Mouse (Mus musculus): ENCODE measurements around the gene Snca. TPM values are rescaled to one million over a fixed set of nuclear protein-coding genes. Genes with fewer than 3 reads are reported as not detected.

Snca gene
- total and polyA plus RNA-seq, 3 experiments, result 3.0 to 162 (median 26.0) TPM

DNA sequence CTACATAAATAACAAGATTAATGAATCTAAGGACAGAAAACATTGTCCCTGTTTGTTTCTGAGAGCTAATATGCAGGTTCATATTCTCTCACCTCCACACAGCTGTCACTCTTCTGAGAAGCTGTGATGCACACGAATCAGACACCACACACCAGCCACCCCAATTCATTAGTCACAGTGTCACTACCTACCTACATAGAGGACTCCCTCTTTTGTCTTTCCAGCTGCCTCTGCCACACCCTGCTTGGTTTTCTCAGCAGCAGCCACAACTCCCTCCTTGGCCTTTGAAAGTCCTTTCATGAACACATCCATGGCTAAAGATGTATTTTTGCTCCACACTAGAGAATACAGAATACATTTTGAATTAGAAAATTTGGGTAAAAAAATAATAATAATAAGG, 2.4 kb downstream of the Snca start:
- ATAC-seq (ENCODE audit: extremely low read depth, insufficient number of reproducible peaks, low FRiP score, poor library complexity, severe bottlenecking), result peak; percentile 24
- DNase-seq (ENCODE audit: low spot score), result peak; percentile 1
- peaks cover 10% of the 10 kb centered on the region for H3K36me3 ChIP-seq (replicated peaks)
- H3K9me3 ChIP-seq (replicated peaks), result no peaks in the 10 kb centered on the region
- TF ChIP-seq TAL1 (conservative IDR thresholded peaks at IDR 0.05; ENCODE audit: low read depth, low read length) (no peak), GATA1 (IDR thresholded peaks at IDR 0.05; ENCODE audit: borderline replicate concordance, low read length) (no peak), POLR2AphosphoS5 (IDR thresholded peaks at IDR 0.05; ENCODE audit: insufficient replicate concordance, low read depth, low read length) (no peak), CTCF (IDR thresholded peaks at IDR 0.05; ENCODE audit: low read depth, low read length) (no peak), GATA2 (IDR thresholded peaks at IDR 0.05; ENCODE audit: borderline replicate concordance, low read depth, low read length) (no peak)
- H3K4me3 ChIP-seq (ENCODE audit: low read depth, low read length), result no peak overlapping the region; the same call in 1 of the 2 replicates
- H3K27me3 ChIP-seq (ENCODE audit: insufficient read depth, low read length), result no peaks in the 10 kb centered on the region
- peaks cover 48% of the 10 kb centered on the region for H3K4me1 ChIP-seq (ENCODE audit: insufficient read depth, low read depth, low read length)

DNA sequence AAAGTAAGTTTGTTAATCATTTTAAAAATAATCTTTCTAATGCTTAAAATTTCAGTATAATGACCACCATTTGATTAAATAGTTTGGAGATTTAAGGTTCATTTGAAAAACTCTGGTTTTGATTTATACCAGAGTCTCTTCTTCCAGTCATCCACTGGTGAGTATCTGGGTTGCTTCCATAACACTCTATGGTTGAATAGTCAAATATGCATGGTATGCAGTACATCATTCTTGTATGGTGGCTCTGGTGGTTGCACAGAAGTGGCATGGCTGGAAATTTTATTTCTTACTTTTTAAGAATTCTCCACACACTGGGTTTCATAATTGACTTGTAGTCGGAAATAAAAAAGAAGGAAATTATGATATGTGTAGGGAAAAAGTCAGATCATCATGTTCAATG, 10.4 kb downstream of the Snca start:
- ATAC-seq (ENCODE audit: extremely low read depth, insufficient number of reproducible peaks, low FRiP score, poor library complexity, severe bottlenecking) (no peak), DNase-seq (ENCODE audit: low spot score) (no peak)
- Histone ChIP-seq H3K9me3 (replicated peaks) (no peaks in the 10 kb centered on the region), H3K4me1 (ENCODE audit: insufficient read depth, low read depth, low read length) (peaks cover 5% of the 10 kb centered on the region; the same call in 1 of the 2 replicates), H3K27me3 (ENCODE audit: insufficient read depth, low read length) (no peaks in the 10 kb centered on the region), H3K36me3 (replicated peaks) (peaks cover 28% of the 10 kb centered on the region), H3K4me3 (ENCODE audit: low read depth, low read length) (no peak overlapping the region)
- TF ChIP-seq CTCF (IDR thresholded peaks at IDR 0.05; ENCODE audit: low read depth, low read length) (no peak), POLR2AphosphoS5 (IDR thresholded peaks at IDR 0.05; ENCODE audit: insufficient replicate concordance, low read depth, low read length) (no peak), TAL1 (conservative IDR thresholded peaks at IDR 0.05; ENCODE audit: low read depth, low read length) (no peak), GATA2 (IDR thresholded peaks at IDR 0.05; ENCODE audit: borderline replicate concordance, low read depth, low read length) (no peak), GATA1 (IDR thresholded peaks at IDR 0.05; ENCODE audit: borderline replicate concordance, low read length) (no peak)

GRCm38 (mm10) chr6:60813516-60813915, 16.1 kb downstream of the Snca start:
- TF ChIP-seq GATA1 (IDR thresholded peaks at IDR 0.05; ENCODE audit: borderline replicate concordance, low read length), result no peak
- no peak for TF ChIP-seq TAL1 (conservative IDR thresholded peaks at IDR 0.05; ENCODE audit: low read depth, low read length)
- TF ChIP-seq GATA2 (IDR thresholded peaks at IDR 0.05; ENCODE audit: borderline replicate concordance, low read depth, low read length), result no peak
- TF ChIP-seq CTCF (IDR thresholded peaks at IDR 0.05; ENCODE audit: low read depth, low read length), result no peak
- no peak for TF ChIP-seq POLR2AphosphoS5 (IDR thresholded peaks at IDR 0.05; ENCODE audit: insufficient replicate concordance, low read depth, low read length)
- DNase-seq (ENCODE audit: low spot score) (no peak), ATAC-seq (ENCODE audit: extremely low read depth, insufficient number of reproducible peaks, low FRiP score, poor library complexity, severe bottlenecking) (no peak)
- Histone ChIP-seq H3K4me1 (ENCODE audit: insufficient read depth, low read depth, low read length) (0 out of 2 replicates have a peak, but pooled peaks cover 2% of the 10 kb centered on the region), H3K9me3 (replicated peaks) (no peaks in the 10 kb centered on the region), H3K27me3 (ENCODE audit: insufficient read depth, low read length) (no peaks in the 10 kb centered on the region), H3K4me3 (ENCODE audit: low read depth, low read length) (no peak overlapping the region), H3K36me3 (replicated peaks) (peaks cover 17% of the 10 kb centered on the region)

- H3K4me1 ChIP-seq (ENCODE audit: insufficient read depth, low read depth, low read length), result peaks cover 3% of the 10 kb centered on the region
- peaks cover 6% of the 10 kb centered on the region for H3K36me3 ChIP-seq (replicated peaks)
- H3K9me3 ChIP-seq (replicated peaks), result no peaks in the 10 kb centered on the region
- no peak overlapping the region for H3K4me3 ChIP-seq (ENCODE audit: low read depth, low read length)
- TF ChIP-seq GATA2 (IDR thresholded peaks at IDR 0.05; ENCODE audit: borderline replicate concordance, low read depth, low read length), result no peak
- no peak for TF ChIP-seq CTCF (IDR thresholded peaks at IDR 0.05; ENCODE audit: low read depth, low read length)
- TF ChIP-seq GATA1 (IDR thresholded peaks at IDR 0.05; ENCODE audit: borderline replicate concordance, low read length), result no peak
- no peak for TF ChIP-seq POLR2AphosphoS5 (IDR thresholded peaks at IDR 0.05; ENCODE audit: insufficient replicate concordance, low read depth, low read length)
- no peak for TF ChIP-seq TAL1 (conservative IDR thresholded peaks at IDR 0.05; ENCODE audit: low read depth, low read length)
- DNase-seq (ENCODE audit: low spot score), result no peak
- ATAC-seq (ENCODE audit: extremely low read depth, insufficient number of reproducible peaks, low FRiP score, poor library complexity, severe bottlenecking), result no peak
- H3K27me3 ChIP-seq (ENCODE audit: insufficient read depth, low read length), result no peaks in the 10 kb centered on the region
Measured at GRCm38 (mm10) chr6:60798266-60798665, 31.4 kb downstream of the Snca start.

- DNase-seq (ENCODE audit: low spot score) (no peak), ATAC-seq (ENCODE audit: extremely low read depth, insufficient number of reproducible peaks, low FRiP score, poor library complexity, severe bottlenecking) (no peak)
- Histone ChIP-seq H3K4me3 (ENCODE audit: low read depth, low read length) (no peak overlapping the region), H3K27me3 (ENCODE audit: insufficient read depth, low read length) (no peaks in the 10 kb centered on the region), H3K9me3 (replicated peaks) (no peaks in the 10 kb centered on the region), H3K36me3 (replicated peaks) (peaks cover 4% of the 10 kb centered on the region), H3K4me1 (ENCODE audit: insufficient read depth, low read depth, low read length) (peaks cover 3% of the 10 kb centered on the region)
- TF ChIP-seq POLR2AphosphoS5 (IDR thresholded peaks at IDR 0.05; ENCODE audit: insufficient replicate concordance, low read depth, low read length) (no peak), TAL1 (conservative IDR thresholded peaks at IDR 0.05; ENCODE audit: low read depth, low read length) (no peak), GATA1 (IDR thresholded peaks at IDR 0.05; ENCODE audit: borderline replicate concordance, low read length) (no peak), GATA2 (IDR thresholded peaks at IDR 0.05; ENCODE audit: borderline replicate concordance, low read depth, low read length) (no peak), CTCF (IDR thresholded peaks at IDR 0.05; ENCODE audit: low read depth, low read length) (no peak)
Measured at GRCm38 (mm10) chr6:60793659-60794365, 35.8 kb downstream of the Snca start.

DNA sequence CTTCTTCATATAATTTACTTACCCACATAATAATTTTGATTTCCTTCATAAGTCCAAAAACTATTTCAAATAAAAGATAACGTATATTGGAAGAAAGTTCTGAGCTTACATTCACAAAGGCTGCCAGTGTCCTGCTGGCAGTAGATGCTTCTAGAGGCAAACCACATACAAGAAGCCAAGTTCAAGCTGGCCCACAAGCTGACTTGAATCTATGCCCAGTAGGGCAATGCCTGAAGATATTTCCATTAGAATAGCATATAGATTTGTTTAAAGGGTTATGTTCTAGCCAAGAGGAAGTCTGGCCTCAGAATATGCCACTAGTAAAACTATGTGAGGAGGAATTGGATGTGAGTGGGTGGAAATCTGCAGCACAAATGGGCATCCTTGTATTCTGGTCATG, 42.7 kb downstream of the Snca start:
- no peaks in the 10 kb centered on the region for H3K9me3 ChIP-seq (replicated peaks)
- H3K4me1 ChIP-seq (ENCODE audit: insufficient read depth, low read depth, low read length), result no peaks in the 10 kb centered on the region
- H3K36me3 ChIP-seq (replicated peaks), result peaks cover 4% of the 10 kb centered on the region
- H3K27me3 ChIP-seq (ENCODE audit: insufficient read depth, low read length), result no peaks in the 10 kb centered on the region
- TF ChIP-seq CTCF (IDR thresholded peaks at IDR 0.05; ENCODE audit: low read depth, low read length) (no peak), GATA1 (IDR thresholded peaks at IDR 0.05; ENCODE audit: borderline replicate concordance, low read length) (no peak), TAL1 (conservative IDR thresholded peaks at IDR 0.05; ENCODE audit: low read depth, low read length) (no peak), GATA2 (IDR thresholded peaks at IDR 0.05; ENCODE audit: borderline replicate concordance, low read depth, low read length) (no peak), POLR2AphosphoS5 (IDR thresholded peaks at IDR 0.05; ENCODE audit: insufficient replicate concordance, low read depth, low read length) (no peak)
- H3K4me3 ChIP-seq (ENCODE audit: low read depth, low read length), result no peak overlapping the region
- DNase-seq (ENCODE audit: low spot score), result no peak
- ATAC-seq (ENCODE audit: extremely low read depth, insufficient number of reproducible peaks, low FRiP score, poor library complexity, severe bottlenecking), result no peak
